ENCODE assay signal across 13 mouse cellular contexts in genomic region chr15:25769524-25770255, GRCm38 (mm10).
DNase-seq lines count a peak whose midpoint lies in the region; ATAC-seq and TF ChIP-seq lines count a peak whose summit lies in the region.
"Had no signal": no experiment of that assay in that cellular context is flagged by ENCODE, and none has a peak within 500 bp of the region (broad histone marks: within the 10 kb centered on the region; RNA-seq: fewer than 3 reads in every experiment).

No protein-coding gene starts in this region.

- no peak for ATAC-seq in midbrain, embryonic 14.5 days (ENCODE audit: low FRiP score, low TSS enrichment)
- no peak for ATAC-seq in midbrain, embryonic 16.5 days
- no peak for ATAC-seq in heart, embryonic 11.5 days (replicated peaks; ENCODE audit: insufficient number of reproducible peaks, low FRiP score, low TSS enrichment)
- no peak for ATAC-seq in frontal cortex, adult (ENCODE audit: low TSS enrichment)
- ATAC-seq: liver, postnatal 0 days had no signal

- no peak for TF ChIP-seq POLR2A in kidney, adult 2 months (IDR thresholded peaks at IDR 0.05; ENCODE audit: low read depth, low read length)

- H3K9me3 ChIP-seq in midbrain, embryonic 14.5 days (ENCODE audit: control insufficient read depth, low read length) = no peaks in the 10 kb centered on the region
- no peaks in the 10 kb centered on the region for H3K9me3 ChIP-seq in midbrain, embryonic 16.5 days (replicated peaks; ENCODE audit: control insufficient read depth, low read length, poor library complexity, severe bottlenecking)
- no peaks in the 10 kb centered on the region for H3K9me3 ChIP-seq in heart, embryonic 11.5 days (replicated peaks; ENCODE audit: control insufficient read depth, low read length)

- no peak overlapping the region for H3K4me2 ChIP-seq in midbrain, embryonic 14.5 days (ENCODE audit: low read length)
- H3K4me2 ChIP-seq in midbrain, embryonic 16.5 days (ENCODE audit: low read length) = no peak overlapping the region
- no peak overlapping the region for H3K4me2 ChIP-seq in heart, embryonic 11.5 days

- WGBS in kidney, adult 2 months = 51% methylated on average over 9 of the region's 9 CpGs
- WGBS in midbrain, embryonic 14.5 days = 53% methylated on average over 9 of the region's 9 CpGs
- WGBS in midbrain, embryonic 16.5 days = 47% methylated on average over 9 of the region's 9 CpGs
- 49% methylated on average over 9 of the region's 9 CpGs for WGBS in heart, embryonic 11.5 days (ENCODE audit: insufficient replicate concordance)

- peak overlapping the region; percentile 11 for H3K27ac ChIP-seq in kidney, adult 2 months (ENCODE audit: insufficient read depth, low read depth, low read length)
- 0 out of 2 replicates have a peak overlapping the region, but pooled peaks have one; percentile 5 for H3K27ac ChIP-seq in midbrain, embryonic 14.5 days (replicated peaks; ENCODE audit: low read depth, low read length)
- H3K27ac ChIP-seq in midbrain, embryonic 16.5 days (ENCODE audit: low read length) = no peak overlapping the region
- peak overlapping the region; percentile 38; the same call in 1 of the 2 replicates for H3K27ac ChIP-seq in heart, embryonic 11.5 days (ENCODE audit: low read depth, low read length)
- H3K27ac ChIP-seq: heart, adult 2 months had no signal

- H3K4me1 ChIP-seq in kidney, adult 2 months (ENCODE audit: control insufficient read depth, insufficient read depth, low read length) = peaks cover 14% of the 10 kb centered on the region; the same call in 1 of the 2 replicates
- peaks cover 31% of the 10 kb centered on the region for H3K4me1 ChIP-seq in midbrain, embryonic 14.5 days (ENCODE audit: control insufficient read depth, insufficient read depth, low read length)
- H3K4me1 ChIP-seq in midbrain, embryonic 16.5 days (ENCODE audit: control insufficient read depth, insufficient read depth, low read length) = peaks cover 27% of the 10 kb centered on the region
- peaks cover 44% of the 10 kb centered on the region for H3K4me1 ChIP-seq in heart, embryonic 11.5 days (ENCODE audit: control insufficient read depth, insufficient read depth, low read length)

- H3K4me3 ChIP-seq in kidney, adult 2 months (ENCODE audit: insufficient read depth, low read depth, low read length) = no peak overlapping the region
- no peak overlapping the region for H3K4me3 ChIP-seq in midbrain, embryonic 14.5 days (replicated peaks; ENCODE audit: low read depth, low read length)
- no peak overlapping the region for H3K4me3 ChIP-seq in midbrain, embryonic 16.5 days (ENCODE audit: low read depth, low read length)
- H3K4me3 ChIP-seq in heart, embryonic 11.5 days (ENCODE audit: low read depth, low read length) = no peak overlapping the region
- H3K4me3 ChIP-seq: erythroblast, embryonic 14.5 days; heart, adult 2 months had no signal

- H3K9ac ChIP-seq in midbrain, embryonic 14.5 days (replicated peaks; ENCODE audit: low read length) = no peak overlapping the region
- no peak overlapping the region for H3K9ac ChIP-seq in midbrain, embryonic 16.5 days (ENCODE audit: low read depth, low read length)
- H3K9ac ChIP-seq in heart, embryonic 11.5 days (ENCODE audit: low read depth, low read length) = no peak overlapping the region
- H3K9ac ChIP-seq: liver, postnatal 0 days had no signal

- TF ChIP-seq CTCF in kidney, adult 2 months (conservative IDR thresholded peaks at IDR 0.05; ENCODE audit: insufficient read depth, insufficient read length, low read depth, low read length) = no peak

- H3K36me3 ChIP-seq in kidney, adult 2 months (ENCODE audit: control insufficient read depth, insufficient read depth, low read length) = no peaks in the 10 kb centered on the region
- H3K36me3 ChIP-seq in midbrain, embryonic 14.5 days (ENCODE audit: control insufficient read depth, insufficient read depth, low read length) = no peaks in the 10 kb centered on the region
- no peaks in the 10 kb centered on the region for H3K36me3 ChIP-seq in midbrain, embryonic 16.5 days (ENCODE audit: control insufficient read depth, insufficient read depth, low read length)
- H3K36me3 ChIP-seq in heart, embryonic 11.5 days (ENCODE audit: control insufficient read depth, insufficient read depth, low read length) = no peaks in the 10 kb centered on the region

- peak; percentile 47 for DNase-seq in kidney, adult 2 months
- DNase-seq in kidney, adult 9 months = no peak
- DNase-seq in midbrain, embryonic 14.5 days = no peak
- DNase-seq in adrenal gland, postnatal 25 days = no peak
- DNase-seq: cerebellum, adult 2 months; layer of hippocampus, adult 9-11 months; liver, postnatal 0 days had no signal

- H3K27me3 ChIP-seq in kidney, adult 2 months (replicated peaks; ENCODE audit: control insufficient read depth, insufficient read depth, low read length) = no peaks in the 10 kb centered on the region
- H3K27me3 ChIP-seq in midbrain, embryonic 14.5 days (ENCODE audit: control insufficient read depth, insufficient read depth, low read length) = no peaks in the 10 kb centered on the region
- no peaks in the 10 kb centered on the region for H3K27me3 ChIP-seq in midbrain, embryonic 16.5 days (ENCODE audit: control insufficient read depth, insufficient read depth, low read depth, low read length)
- H3K27me3 ChIP-seq in heart, embryonic 11.5 days (ENCODE audit: control insufficient read depth, insufficient read depth, low read length) = no peaks in the 10 kb centered on the region
- H3K27me3 ChIP-seq: CH12.LX had no signal
